Mouse (Mus musculus): ENCODE measurements at regions not wholly inside any gene's neighbourhood (a gene's known extent, or its start where the extent isn't known, plus 50 kb on each side); places are given as distances from the start of the nearest gene placed in this dataset.
A peak's percentile ranks its signal among the peaks of the same experiment; 100 is the strongest.

DNA sequence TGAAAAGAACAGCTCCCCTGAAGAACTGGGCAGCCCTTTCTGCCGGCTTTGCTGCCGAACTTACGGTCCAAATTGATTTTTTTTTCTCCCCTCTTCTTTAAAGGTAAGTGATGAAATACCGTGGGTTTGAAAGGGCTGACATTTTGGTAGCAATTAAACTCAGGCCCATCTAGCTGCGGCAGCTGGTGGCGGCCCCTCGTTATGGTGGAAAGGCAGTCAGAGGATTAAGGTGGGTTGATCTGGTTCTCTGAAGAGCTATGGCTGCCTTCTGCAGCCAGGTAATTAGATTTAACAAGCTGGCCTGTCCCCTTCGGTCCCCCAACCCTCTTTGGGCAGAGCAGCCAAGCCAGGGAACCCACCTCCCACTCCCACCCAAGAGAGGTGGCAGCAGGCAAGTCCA lies 214.1 kb upstream of the Csf3r start:
- H3K36me3 ChIP-seq (replicated peaks; ENCODE audit: control insufficient read depth, insufficient read depth) = no peaks in the 10 kb centered on the region
- no peak for DNase-seq (ENCODE audit: low spot score)
- no peak overlapping the region for H3K4me2 ChIP-seq (replicated peaks)
- no peaks in the 10 kb centered on the region for H3K9me3 ChIP-seq (ENCODE audit: control insufficient read depth, low read length)
- H3K4me1 ChIP-seq (replicated peaks; ENCODE audit: control insufficient read depth, insufficient read depth, low read length) = peaks cover 15% of the 10 kb centered on the region; the same call in 1 of the 2 replicates
- no peaks in the 10 kb centered on the region for H3K27me3 ChIP-seq (ENCODE audit: control insufficient read depth, insufficient read depth, low read length)
- no peak overlapping the region for H3K4me3 ChIP-seq (replicated peaks; ENCODE audit: low read length)
- WGBS = 34% methylated on average over 8 of the region's 8 CpGs
- peak overlapping the region; percentile 53 for H3K27ac ChIP-seq
- ATAC-seq (ENCODE audit: low FRiP score) = no peak
- no peak overlapping the region for H3K9ac ChIP-seq

DNA sequence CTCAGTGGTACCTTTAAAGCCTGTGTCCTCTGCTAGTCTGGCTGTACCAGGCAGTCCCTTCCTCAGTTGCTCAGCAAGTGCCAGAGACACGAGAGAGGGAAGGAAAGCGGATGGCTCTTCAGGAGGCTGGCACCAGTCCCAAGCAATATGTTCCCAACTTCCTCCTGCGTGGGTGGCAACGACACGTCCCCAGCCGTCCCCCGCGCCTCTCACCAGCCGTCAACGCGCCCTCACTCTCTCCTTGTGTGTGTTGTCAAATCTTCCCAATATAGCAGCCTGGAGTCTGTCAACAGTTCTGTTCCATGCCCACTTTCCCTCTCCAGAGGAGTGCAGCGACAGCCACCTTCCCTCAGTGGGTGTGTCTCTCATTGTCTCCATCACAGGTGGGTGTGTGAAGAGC lies 210.0 kb upstream of the Csf3r start:
- peaks cover 10% of the 10 kb centered on the region; the same call in 1 of the 2 replicates for H3K4me1 ChIP-seq (replicated peaks; ENCODE audit: control insufficient read depth, insufficient read depth, low read length)
- no peak overlapping the region for H3K4me3 ChIP-seq (replicated peaks; ENCODE audit: low read length)
- H3K4me2 ChIP-seq (replicated peaks) = no peak overlapping the region
- 85% methylated on average over 11 of the region's 12 CpGs for WGBS
- ATAC-seq (ENCODE audit: low FRiP score) = no peak
- H3K9me3 ChIP-seq (ENCODE audit: control insufficient read depth, low read length) = no peaks in the 10 kb centered on the region
- no peak overlapping the region for H3K27ac ChIP-seq
- DNase-seq (ENCODE audit: low spot score) = no peak
- no peaks in the 10 kb centered on the region for H3K36me3 ChIP-seq (replicated peaks; ENCODE audit: control insufficient read depth, insufficient read depth)
- no peaks in the 10 kb centered on the region for H3K27me3 ChIP-seq (ENCODE audit: control insufficient read depth, insufficient read depth, low read length)
- no peak overlapping the region for H3K9ac ChIP-seq

DNA sequence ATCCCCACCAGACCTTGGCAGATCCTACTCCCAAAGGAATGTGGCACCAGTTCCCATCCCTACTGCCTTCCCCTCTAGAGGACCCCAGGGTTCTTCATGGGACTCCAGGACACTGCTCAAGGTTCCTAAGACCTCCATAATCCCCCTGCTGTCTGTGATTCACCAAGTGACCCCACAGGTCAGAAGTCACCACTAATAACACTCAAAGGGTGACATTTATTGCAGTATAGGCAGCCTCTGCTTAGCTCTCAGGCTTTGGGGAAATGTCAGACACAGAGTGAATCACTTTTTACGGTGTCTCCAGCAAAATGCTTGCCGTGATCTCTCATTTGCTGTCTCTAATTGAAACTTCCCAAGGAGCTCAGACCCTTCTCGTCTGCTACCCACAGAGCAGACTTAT lies 209.1 kb upstream of the Csf3r start:
- WGBS = 68% methylated on average over 3 of the region's 3 CpGs
- H3K4me1 ChIP-seq (replicated peaks; ENCODE audit: control insufficient read depth, insufficient read depth, low read length) = 0 out of 2 replicates have a peak, but pooled peaks cover under 1% of the 10 kb centered on the region
- H3K9ac ChIP-seq = no peak overlapping the region
- no peak overlapping the region for H3K4me2 ChIP-seq (replicated peaks)
- no peaks in the 10 kb centered on the region for H3K36me3 ChIP-seq (replicated peaks; ENCODE audit: control insufficient read depth, insufficient read depth)
- no peaks in the 10 kb centered on the region for H3K27me3 ChIP-seq (ENCODE audit: control insufficient read depth, insufficient read depth, low read length)
- no peaks in the 10 kb centered on the region for H3K9me3 ChIP-seq (ENCODE audit: control insufficient read depth, low read length)
- H3K4me3 ChIP-seq (replicated peaks; ENCODE audit: low read length) = no peak overlapping the region
- ATAC-seq (ENCODE audit: low FRiP score) (no peak), DNase-seq (ENCODE audit: low spot score) (no peak)
- no peak overlapping the region for H3K27ac ChIP-seq

DNA sequence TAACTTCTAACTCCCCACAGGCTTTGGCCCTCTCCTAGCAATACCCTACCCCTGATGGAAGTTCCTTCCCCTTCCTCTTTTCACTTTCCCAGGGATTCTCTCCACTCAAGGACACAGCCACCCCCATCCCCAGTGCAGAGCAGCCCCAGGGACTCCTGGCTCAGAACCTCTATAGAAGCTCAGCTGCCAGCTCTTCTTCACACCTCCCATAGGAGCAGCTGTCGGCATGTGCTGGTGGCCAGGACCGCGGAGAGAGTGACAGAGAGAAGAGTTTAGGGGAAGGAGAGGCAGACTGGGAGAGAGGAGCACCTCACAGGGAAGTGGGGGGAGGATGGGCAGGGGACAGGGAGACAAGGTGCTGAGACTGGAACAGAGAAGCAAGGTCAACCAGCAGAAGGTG lies 199.8 kb upstream of the Csf3r start:
- H3K36me3 ChIP-seq (replicated peaks; ENCODE audit: control insufficient read depth, insufficient read depth) = no peaks in the 10 kb centered on the region
- H3K27me3 ChIP-seq (ENCODE audit: control insufficient read depth, insufficient read depth, low read length) = no peaks in the 10 kb centered on the region
- H3K27ac ChIP-seq = no peak overlapping the region
- no peak overlapping the region for H3K9ac ChIP-seq
- H3K4me2 ChIP-seq (replicated peaks) = no peak overlapping the region
- WGBS = 56% methylated on average over 3 of the region's 3 CpGs
- no peak overlapping the region for H3K4me3 ChIP-seq (replicated peaks; ENCODE audit: low read length)
- H3K4me1 ChIP-seq (replicated peaks; ENCODE audit: control insufficient read depth, insufficient read depth, low read length) = no peaks in the 10 kb centered on the region
- no peaks in the 10 kb centered on the region for H3K9me3 ChIP-seq (ENCODE audit: control insufficient read depth, low read length)
- DNase-seq (ENCODE audit: low spot score) (no peak), ATAC-seq (ENCODE audit: low FRiP score) (no peak)

DNA sequence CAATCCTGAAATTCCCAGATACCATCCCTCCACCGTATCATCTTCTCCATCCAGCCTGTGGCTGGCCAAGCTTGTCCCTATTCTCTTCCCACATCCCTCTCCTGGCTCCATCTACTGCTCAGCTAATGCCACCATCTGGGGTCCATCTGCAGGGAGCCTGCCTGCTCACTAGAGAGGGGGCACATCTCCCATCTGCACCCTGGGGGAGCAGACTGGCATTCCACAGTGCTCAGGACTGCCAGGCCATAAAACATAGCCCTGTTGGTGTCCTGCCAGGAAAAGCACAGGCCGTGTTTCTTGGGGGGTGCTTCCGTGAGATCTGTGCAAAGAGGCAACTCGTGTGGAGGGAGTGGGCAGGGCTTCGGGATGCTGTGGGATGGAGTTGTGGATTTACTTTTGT lies 197.9 kb upstream of the Csf3r start:
- no peaks in the 10 kb centered on the region for H3K9me3 ChIP-seq (ENCODE audit: control insufficient read depth, low read length)
- H3K27me3 ChIP-seq (ENCODE audit: control insufficient read depth, insufficient read depth, low read length) = no peaks in the 10 kb centered on the region
- no peak overlapping the region for H3K4me2 ChIP-seq (replicated peaks)
- no peak overlapping the region for H3K27ac ChIP-seq
- ATAC-seq (ENCODE audit: low FRiP score) = 0 out of 2 replicates have a peak, but pooled peaks have one; percentile 24
- H3K4me3 ChIP-seq (replicated peaks; ENCODE audit: low read length) = no peak overlapping the region
- no peaks in the 10 kb centered on the region for H3K36me3 ChIP-seq (replicated peaks; ENCODE audit: control insufficient read depth, insufficient read depth)
- WGBS = 77% methylated on average over 5 of the region's 5 CpGs
- no peak for DNase-seq (ENCODE audit: low spot score)
- H3K9ac ChIP-seq = no peak overlapping the region
- no peaks in the 10 kb centered on the region for H3K4me1 ChIP-seq (replicated peaks; ENCODE audit: control insufficient read depth, insufficient read depth, low read length)

DNA sequence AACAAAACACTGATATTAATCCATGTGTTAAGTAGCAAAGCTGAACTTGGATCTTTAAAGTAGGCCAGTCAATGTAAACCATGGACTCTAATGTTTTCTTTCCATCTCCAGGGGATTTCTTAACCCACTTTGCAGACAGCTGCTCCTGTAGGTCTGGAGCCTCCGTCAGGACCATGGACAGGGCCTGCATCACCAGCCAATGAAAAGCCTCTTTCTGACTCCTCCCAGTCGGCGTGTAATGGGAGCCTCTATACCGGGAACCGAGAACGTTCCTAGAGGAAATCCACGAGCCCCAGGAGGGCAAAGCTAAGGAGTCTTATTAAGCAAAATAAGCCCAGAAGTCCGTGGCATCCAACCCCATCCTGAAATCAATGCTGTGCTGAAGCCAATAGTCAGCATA lies 189.1 kb upstream of the Csf3r start:
- Histone ChIP-seq H3K27me3 (ENCODE audit: control insufficient read depth, insufficient read depth, low read length) (no peaks in the 10 kb centered on the region; the same call in 1 of the 2 replicates), H3K9me3 (ENCODE audit: control insufficient read depth, low read length) (no peaks in the 10 kb centered on the region), H3K4me1 (replicated peaks; ENCODE audit: control insufficient read depth, insufficient read depth, low read length) (no peaks in the 10 kb centered on the region), H3K27ac (no peak overlapping the region), H3K4me3 (replicated peaks; ENCODE audit: low read length) (no peak overlapping the region), H3K36me3 (replicated peaks; ENCODE audit: control insufficient read depth, insufficient read depth) (no peaks in the 10 kb centered on the region), H3K4me2 (replicated peaks) (no peak overlapping the region), H3K9ac (no peak overlapping the region)
- DNase-seq (ENCODE audit: low spot score) = peak; percentile 71
- ATAC-seq (ENCODE audit: low FRiP score) = no peak
- 0% methylated on average over 8 of the region's 8 CpGs for WGBS

DNA sequence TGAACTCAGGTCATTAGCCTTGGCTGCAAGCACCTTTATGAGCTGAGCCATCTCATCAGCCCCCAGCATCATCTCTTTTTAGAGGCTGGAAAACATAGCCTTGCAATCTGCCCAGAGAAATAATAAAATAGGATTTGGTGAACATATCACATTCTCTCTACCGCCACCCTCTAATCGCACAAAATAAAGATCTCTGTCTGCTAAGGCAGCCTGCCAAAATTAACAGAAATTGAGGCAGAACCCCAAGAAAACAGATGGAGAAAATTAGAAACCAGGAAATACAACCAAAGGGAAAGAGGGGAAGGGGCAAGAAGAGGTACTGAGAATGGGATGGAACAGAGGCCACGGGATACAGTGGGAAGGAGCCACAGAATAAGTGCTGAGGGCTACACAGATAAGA lies 176.8 kb upstream of the Csf3r start:
- Histone ChIP-seq H3K4me1 (replicated peaks; ENCODE audit: control insufficient read depth, insufficient read depth, low read length) (no peaks in the 10 kb centered on the region; the same call in 1 of the 2 replicates), H3K27me3 (ENCODE audit: control insufficient read depth, insufficient read depth, low read length) (no peaks in the 10 kb centered on the region), H3K9ac (no peak overlapping the region), H3K36me3 (replicated peaks; ENCODE audit: control insufficient read depth, insufficient read depth) (no peaks in the 10 kb centered on the region), H3K4me3 (replicated peaks; ENCODE audit: low read length) (no peak overlapping the region), H3K27ac (no peak overlapping the region), H3K9me3 (ENCODE audit: control insufficient read depth, low read length) (no peaks in the 10 kb centered on the region), H3K4me2 (replicated peaks) (no peak overlapping the region)
- 89% methylated on average over 3 of the region's 3 CpGs for WGBS
- DNase-seq (ENCODE audit: low spot score) = no peak
- no peak for ATAC-seq (ENCODE audit: low FRiP score)

DNA sequence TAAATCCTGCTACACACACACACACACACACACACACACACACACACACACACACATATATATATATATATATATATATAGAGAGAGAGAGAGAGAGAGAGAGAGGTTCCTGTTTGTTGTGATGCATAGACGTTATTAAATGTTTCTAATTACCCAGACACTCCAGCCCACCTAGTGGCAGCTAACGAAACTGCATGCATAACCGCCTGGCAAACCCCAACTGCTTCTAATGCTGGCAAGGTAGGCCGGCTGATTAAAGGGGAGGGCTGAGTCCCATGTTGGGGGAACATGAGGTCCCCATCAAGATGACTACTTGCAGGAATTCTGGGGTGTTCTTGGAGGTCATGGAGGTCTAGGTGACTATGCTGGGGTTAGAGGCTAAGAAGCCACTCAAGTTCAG lies 174.1 kb upstream of the Csf3r start:
- DNase-seq (ENCODE audit: low spot score) = peak; percentile 82
- Histone ChIP-seq H3K4me2 (replicated peaks) (no peak overlapping the region), H3K9me3 (ENCODE audit: control insufficient read depth, low read length) (no peaks in the 10 kb centered on the region), H3K4me1 (replicated peaks; ENCODE audit: control insufficient read depth, insufficient read depth, low read length) (no peaks in the 10 kb centered on the region; the same call in 1 of the 2 replicates), H3K9ac (no peak overlapping the region), H3K36me3 (replicated peaks; ENCODE audit: control insufficient read depth, insufficient read depth) (no peaks in the 10 kb centered on the region), H3K27me3 (ENCODE audit: control insufficient read depth, insufficient read depth, low read length) (no peaks in the 10 kb centered on the region), H3K4me3 (replicated peaks; ENCODE audit: low read length) (no peak overlapping the region), H3K27ac (no peak overlapping the region)
- WGBS = 16% methylated on average over 4 of the region's 4 CpGs
- ATAC-seq (ENCODE audit: low FRiP score) = no peak

DNA sequence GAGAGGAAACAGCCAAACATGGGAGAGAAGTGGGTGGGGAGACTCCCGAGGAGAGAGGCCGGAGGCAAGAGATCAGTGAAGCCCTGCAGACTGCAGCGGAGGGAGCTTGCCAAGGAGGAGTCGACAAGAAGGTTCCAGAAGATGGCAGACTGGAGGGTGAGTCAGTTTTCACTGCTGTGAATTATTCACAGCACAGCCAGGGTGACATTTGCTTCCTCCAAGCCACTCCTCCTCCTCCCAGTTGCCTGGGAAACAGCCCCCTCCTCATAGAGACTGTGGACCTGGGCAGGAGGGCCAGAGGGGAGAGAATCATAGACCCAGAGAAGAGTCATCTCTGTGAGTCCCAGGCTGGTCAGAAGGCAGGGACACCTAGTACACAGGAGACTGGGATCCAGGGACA lies 171.8 kb upstream of the Csf3r start:
- DNase-seq (ENCODE audit: low spot score) (no peak), ATAC-seq (ENCODE audit: low FRiP score) (peak; percentile 40; the same call in 1 of the 2 replicates)
- no peak overlapping the region for H3K4me2 ChIP-seq (replicated peaks)
- no peak overlapping the region for H3K9ac ChIP-seq
- H3K9me3 ChIP-seq (ENCODE audit: control insufficient read depth, low read length) = no peaks in the 10 kb centered on the region
- peaks cover 12% of the 10 kb centered on the region for H3K4me1 ChIP-seq (replicated peaks; ENCODE audit: control insufficient read depth, insufficient read depth, low read length)
- H3K27me3 ChIP-seq (ENCODE audit: control insufficient read depth, insufficient read depth, low read length) = no peaks in the 10 kb centered on the region
- H3K27ac ChIP-seq = no peak overlapping the region
- H3K4me3 ChIP-seq (replicated peaks; ENCODE audit: low read length) = no peak overlapping the region
- H3K36me3 ChIP-seq (replicated peaks; ENCODE audit: control insufficient read depth, insufficient read depth) = no peaks in the 10 kb centered on the region
- WGBS = 51% methylated on average over 4 of the region's 4 CpGs

DNA sequence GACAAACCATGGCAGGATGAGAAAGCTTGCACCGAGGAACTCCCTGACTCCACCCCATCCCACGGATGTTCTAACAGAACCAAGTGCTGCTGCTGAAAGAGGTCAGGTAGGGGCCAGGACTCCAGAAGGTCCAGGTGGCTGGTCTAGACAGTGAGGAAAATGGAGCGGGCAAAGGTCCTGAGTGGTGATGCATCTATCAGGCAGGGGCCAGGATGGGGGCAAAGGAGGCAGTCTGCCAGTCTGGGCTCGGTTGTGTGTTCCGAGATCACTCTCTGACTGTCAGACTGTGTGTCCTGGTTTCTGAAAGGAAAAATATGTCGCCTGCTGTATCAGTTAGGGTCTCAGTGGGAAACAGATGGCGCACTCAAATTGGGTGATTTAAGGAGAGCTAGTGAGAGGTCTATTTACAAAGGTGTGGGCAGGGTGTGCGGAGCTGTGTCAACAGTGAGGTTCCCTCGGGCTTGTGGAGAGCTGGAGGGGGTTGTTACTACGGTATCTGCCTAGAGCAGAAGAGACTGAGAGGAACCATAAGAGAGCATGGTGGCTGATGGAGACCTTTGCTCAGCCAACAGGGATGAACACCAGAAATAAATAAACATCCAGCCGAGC lies 168.3 kb upstream of the Csf3r start:
- H3K4me3 ChIP-seq (replicated peaks; ENCODE audit: low read length) = no peak overlapping the region
- H3K9ac ChIP-seq = no peak overlapping the region
- H3K4me2 ChIP-seq (replicated peaks) = no peak overlapping the region
- H3K4me1 ChIP-seq (replicated peaks; ENCODE audit: control insufficient read depth, insufficient read depth, low read length) = peaks cover 31% of the 10 kb centered on the region
- DNase-seq (ENCODE audit: low spot score) = no peak
- H3K9me3 ChIP-seq (ENCODE audit: control insufficient read depth, low read length) = no peaks in the 10 kb centered on the region
- no peak for ATAC-seq (ENCODE audit: low FRiP score)
- H3K27ac ChIP-seq = no peak overlapping the region
- WGBS = 35% methylated on average over 11 of the region's 11 CpGs
- no peaks in the 10 kb centered on the region for H3K27me3 ChIP-seq (ENCODE audit: control insufficient read depth, insufficient read depth, low read length)
- H3K36me3 ChIP-seq (replicated peaks; ENCODE audit: control insufficient read depth, insufficient read depth) = no peaks in the 10 kb centered on the region
